Mouse (Mus musculus) hindbrain, embryonic 14.5 days (tissue): ENCODE data around the gene Gm11027. TPM values are rescaled to one million over a fixed set of nuclear protein-coding genes. Genes with fewer than 3 reads are reported as not detected.

Experiments used
- ATAC-seq: fragments of 200-750 bp; cut with Nextera tagmentation; 2 replicates; pipeline ENCODE4 v1.8.0; 2017; ENCODE audit warnings: moderate number of reproducible peaks, mild to moderate bottlenecking, moderate TSS enrichment, moderate library complexity; ENCODE audit not compliant: low FRiP score
- DNase-seq: peaks from one replicate; pipeline ENCODE4 v3.0.0-alpha.2; 2015; ENCODE audit warnings: low spot score
- H3K27ac ChIP-seq: fragments of 300-500 bp; sonication (generic); 2 replicates; pipeline ENCODE4 v1.5.1; 2014; ENCODE audit warnings: mild to moderate bottlenecking, moderate library complexity
- H3K27me3 ChIP-seq: fragments of 300-500 bp; sonication (generic); 2 replicates; pipeline ENCODE4 v1.6.1; 2014; ENCODE audit warnings: mild to moderate bottlenecking, low read length, mixed read lengths; ENCODE audit not compliant: control insufficient read depth, insufficient read depth
- H3K36me3 ChIP-seq: fragments of 300-500 bp; sonication (generic); replicated peaks from 2 replicates; pipeline ENCODE4 v1.6.1; 2014; ENCODE audit not compliant: control insufficient read depth, insufficient read depth
- H3K4me1 ChIP-seq: fragments of 300-500 bp; sonication (generic); replicated peaks from 2 replicates; pipeline ENCODE4 v1.6.1; 2014; ENCODE audit warnings: antibody characterized with exemption, low read length, mixed read lengths; ENCODE audit not compliant: control insufficient read depth, insufficient read depth
- H3K4me2 ChIP-seq: fragments of 300-500 bp; sonication (generic); replicated peaks from 2 replicates; pipeline ENCODE4 v1.6.1; 2014; ENCODE audit warnings: mild to moderate bottlenecking, moderate library complexity
- H3K4me3 ChIP-seq: fragments of 300-500 bp; sonication (generic); replicated peaks from 2 replicates; pipeline ENCODE4 v1.5.1; 2014; ENCODE audit warnings: mild to moderate bottlenecking, low read length
- H3K9ac ChIP-seq: fragments of 300-500 bp; sonication (generic); 2 replicates; pipeline ENCODE4 v1.6.1; 2014
- H3K9me3 ChIP-seq: fragments of 300-500 bp; sonication (generic); 2 replicates; pipeline ENCODE4 v1.6.1; 2016; ENCODE audit warnings: low read length; ENCODE audit not compliant: control insufficient read depth
- WGBS: fragments of 180-500 bp; shearing (Covaris S2); extraction: QIAGEN DNeasy Blood & Tissue Kit; methylation state at CpG from one replicate; pipeline ENCODE4 v1.1.7; 2014; 5-methylcytosine and 5-hydroxymethylcytosine counted together
- polyA plus RNA-seq: library from polyadenylated mRNA; unstranded; fragments of >200 nt; fragmentation: Nextera tagmentation; extraction: Ambion mirVana; gene quantifications from 2 replicates; pipeline ENCODE4 v1.2.1, GENCODE M21; 2014

Gm11027 gene
- polyA plus RNA-seq, 1 experiment from 2014 or later, result not detected

DNA sequence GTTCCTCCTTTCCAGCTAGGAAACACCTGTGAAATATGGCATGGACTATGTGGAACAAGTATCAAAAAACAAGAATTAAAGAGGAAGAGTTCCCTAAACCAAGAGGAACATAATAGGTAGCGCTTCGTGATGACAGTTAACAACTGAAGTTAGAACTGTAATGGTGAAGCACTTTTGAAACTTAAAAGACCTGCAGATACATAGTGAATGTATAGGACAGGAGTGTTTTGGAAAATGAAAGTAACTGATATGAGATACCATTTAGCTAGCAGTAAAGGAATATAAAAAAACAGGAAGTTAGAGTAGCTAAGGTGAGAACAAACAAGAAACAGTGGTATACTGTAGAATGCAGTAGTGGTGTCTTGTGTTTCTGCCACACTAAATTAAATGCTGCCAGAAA is 7.7 kb downstream of the Gm11027 start:
- Histone ChIP-seq H3K9ac (no peak overlapping the region), H3K27ac (no peak overlapping the region), H3K4me1 (peaks cover 13% of the 10 kb centered on the region), H3K4me2 (peak overlapping the region; percentile 21), H3K9me3 (no peaks in the 10 kb centered on the region), H3K4me3 (no peak overlapping the region), H3K36me3 (no peaks in the 10 kb centered on the region), H3K27me3 (no peaks in the 10 kb centered on the region)
- 91% methylated on average over 2 of the region's 2 CpGs for WGBS
- ATAC-seq (no peak), DNase-seq (no peak)

GRCm38 (mm10) chr12:116283511-116283910 is 8.3 kb downstream of the Gm11027 start:
- H3K9ac ChIP-seq, result no peak overlapping the region
- no peak overlapping the region for H3K4me3 ChIP-seq
- no peak for ATAC-seq
- 89% methylated on average over 2 of the region's 2 CpGs for WGBS
- H3K27ac ChIP-seq, result no peak overlapping the region
- H3K27me3 ChIP-seq, result no peaks in the 10 kb centered on the region
- no peaks in the 10 kb centered on the region for H3K9me3 ChIP-seq
- H3K4me1 ChIP-seq, result peaks cover 13% of the 10 kb centered on the region
- DNase-seq, result no peak
- H3K36me3 ChIP-seq, result no peaks in the 10 kb centered on the region
- H3K4me2 ChIP-seq, result no peak overlapping the region

DNA sequence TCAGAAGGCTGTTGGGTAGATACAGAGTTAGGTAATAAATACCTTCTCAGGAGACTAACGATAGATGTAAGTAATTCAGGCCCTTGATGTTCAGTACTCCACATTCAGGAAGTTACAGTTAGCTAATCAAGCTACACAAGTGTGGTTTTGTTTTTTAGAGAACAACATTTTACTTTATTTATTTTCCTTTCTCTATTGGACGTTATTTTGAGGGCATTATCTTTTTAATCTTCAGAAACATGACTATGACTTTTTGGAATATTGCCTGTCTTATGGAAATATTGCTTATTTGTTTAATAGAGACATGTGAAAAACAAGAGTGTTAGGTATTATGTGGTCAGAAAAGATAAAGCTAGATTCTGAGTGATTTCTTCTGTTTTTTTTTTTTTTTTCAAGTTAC is 18.0 kb downstream of the Gm11027 start:
- no peak for ATAC-seq
- Histone ChIP-seq H3K4me1 (no peaks in the 10 kb centered on the region), H3K36me3 (no peaks in the 10 kb centered on the region), H3K4me2 (no peak overlapping the region), H3K9me3 (no peaks in the 10 kb centered on the region), H3K9ac (no peak overlapping the region), H3K27ac (no peak overlapping the region), H3K4me3 (no peak overlapping the region), H3K27me3 (no peaks in the 10 kb centered on the region)
- no peak for DNase-seq
- WGBS, result 90% methylated on average over 2 of the region's 2 CpGs

DNA sequence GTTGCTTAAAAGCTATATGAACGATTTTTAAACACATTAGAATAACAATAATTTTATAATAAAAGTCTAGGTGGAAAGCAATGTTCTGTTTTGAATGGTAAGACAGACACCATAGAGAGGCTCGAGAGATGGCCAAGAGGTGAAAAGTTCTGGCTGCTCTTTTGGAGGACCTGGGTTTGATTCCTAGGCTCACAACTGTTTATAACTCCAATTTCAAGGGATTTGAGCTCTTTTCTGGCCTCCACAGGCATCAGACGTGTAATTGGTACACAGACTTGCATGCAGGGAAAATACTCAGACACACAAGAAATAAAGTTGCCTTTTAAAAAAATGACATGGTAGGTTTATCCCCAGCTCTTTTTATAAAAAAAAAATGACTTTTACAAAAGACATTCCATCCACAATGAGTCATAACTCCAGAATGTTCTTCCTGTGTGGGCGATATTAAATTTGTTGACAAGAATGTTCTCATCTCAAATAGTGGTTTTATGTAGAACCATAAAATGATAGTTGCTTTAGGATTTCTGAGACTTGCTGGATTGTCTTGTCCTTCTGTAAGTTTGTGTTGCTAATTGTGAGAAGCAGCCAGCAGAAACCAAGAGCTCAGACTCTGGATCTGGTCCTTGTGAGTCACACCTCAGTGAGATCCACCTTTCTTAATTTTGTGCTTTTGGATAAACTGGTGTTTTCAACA is 18.6 kb downstream of the Gm11027 start:
- Histone ChIP-seq H3K9me3 (no peaks in the 10 kb centered on the region), H3K4me3 (no peak overlapping the region), H3K27ac (no peak overlapping the region), H3K4me2 (no peak overlapping the region), H3K9ac (no peak overlapping the region), H3K27me3 (no peaks in the 10 kb centered on the region), H3K4me1 (no peaks in the 10 kb centered on the region), H3K36me3 (no peaks in the 10 kb centered on the region)
- ATAC-seq, result no peak
- WGBS, result 91% methylated on average over 4 of the region's 4 CpGs
- no peak for DNase-seq

DNA sequence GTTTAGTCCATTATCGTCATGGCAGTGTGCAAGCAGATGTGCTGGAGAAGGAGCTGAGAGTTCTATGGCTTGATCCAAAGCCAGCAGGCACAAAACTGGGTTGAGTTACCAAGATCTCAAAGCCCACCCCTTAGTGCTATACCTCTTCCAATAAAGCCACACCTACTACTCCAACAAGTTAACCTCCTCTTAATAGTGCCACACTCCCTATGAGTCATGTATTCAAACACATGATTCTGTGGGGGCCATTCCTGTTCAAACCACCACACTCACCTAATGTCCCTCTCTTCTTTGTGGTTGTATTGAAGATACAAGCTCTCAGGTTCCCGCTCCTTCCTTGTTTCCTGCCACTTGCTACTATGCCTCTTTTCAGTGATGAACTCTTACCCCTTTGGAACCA is 24.7 kb downstream of the Gm11027 start:
- no peak for ATAC-seq
- Histone ChIP-seq H3K9me3 (peaks cover 6% of the 10 kb centered on the region; the same call in 1 of the 2 replicates), H3K4me1 (no peaks in the 10 kb centered on the region), H3K4me3 (no peak overlapping the region), H3K4me2 (no peak overlapping the region), H3K36me3 (no peaks in the 10 kb centered on the region), H3K27me3 (no peaks in the 10 kb centered on the region), H3K9ac (no peak overlapping the region), H3K27ac (no peak overlapping the region)
- 94% methylated on average over 2 of the region's 2 CpGs for WGBS
- no peak for DNase-seq

DNA sequence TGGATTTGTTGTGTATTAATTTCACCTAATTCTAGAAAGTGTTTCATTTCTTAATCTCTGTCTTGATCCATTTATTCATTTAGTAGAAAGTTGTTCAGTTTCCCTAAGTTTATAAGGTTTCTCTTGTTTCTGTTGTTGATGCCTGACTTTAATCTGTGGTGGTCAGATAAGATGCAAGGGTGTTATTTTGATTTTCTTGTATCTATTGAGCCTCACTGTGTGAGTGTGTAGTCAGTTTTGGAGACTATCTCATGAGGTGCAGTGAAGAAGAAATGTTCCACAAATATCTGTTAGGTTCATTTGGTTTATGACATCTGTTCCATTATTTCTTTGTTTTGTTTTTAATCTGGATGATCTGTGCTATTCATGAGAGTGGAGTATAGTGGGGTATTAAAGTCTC is 27.0 kb downstream of the Gm11027 start:
- no peak overlapping the region for H3K4me3 ChIP-seq
- no peaks in the 10 kb centered on the region for H3K36me3 ChIP-seq
- H3K27ac ChIP-seq, result no peak overlapping the region
- no peak overlapping the region for H3K4me2 ChIP-seq
- DNase-seq (no peak), ATAC-seq (no peak)
- no peaks in the 10 kb centered on the region for H3K27me3 ChIP-seq
- H3K9ac ChIP-seq, result no peak overlapping the region
- peaks cover 6% of the 10 kb centered on the region; the same call in 1 of the 2 replicates for H3K9me3 ChIP-seq
- H3K4me1 ChIP-seq, result no peaks in the 10 kb centered on the region

- no peaks in the 10 kb centered on the region for H3K36me3 ChIP-seq
- no peaks in the 10 kb centered on the region for H3K27me3 ChIP-seq
- no peak for ATAC-seq
- no peak overlapping the region for H3K27ac ChIP-seq
- no peak overlapping the region for H3K4me3 ChIP-seq
- H3K4me1 ChIP-seq, result no peaks in the 10 kb centered on the region
- H3K4me2 ChIP-seq, result no peak overlapping the region
- H3K9me3 ChIP-seq, result peaks cover 5% of the 10 kb centered on the region; the same call in 1 of the 2 replicates
- DNase-seq, result no peak
- WGBS, result 60% methylated on average over 1 of the region's 1 CpGs
- no peak overlapping the region for H3K9ac ChIP-seq
Observed at GRCm38 (mm10) chr12:116306042-116306441, 30.9 kb downstream of the Gm11027 start.

DNA sequence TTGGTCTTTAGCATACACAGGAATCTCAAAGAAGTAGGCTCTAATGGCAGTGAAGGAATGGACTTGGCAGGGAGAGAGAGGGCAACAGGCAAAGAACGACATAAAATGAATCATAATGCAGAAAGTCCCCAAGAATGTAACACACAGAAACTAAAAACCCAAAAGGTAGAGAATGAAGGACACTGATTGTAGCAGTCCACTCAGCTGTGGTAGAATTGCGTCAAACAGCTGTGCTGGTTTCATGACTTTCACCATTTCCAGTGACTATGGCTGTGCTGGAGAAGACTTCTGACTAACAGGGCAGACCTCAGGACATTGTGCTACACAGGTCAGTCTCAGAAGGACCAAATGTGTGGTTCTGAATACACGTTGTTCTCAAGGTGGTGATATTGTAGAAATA is 32.7 kb downstream of the Gm11027 start:
- Histone ChIP-seq H3K9ac (no peak overlapping the region), H3K27me3 (no peaks in the 10 kb centered on the region), H3K4me2 (no peak overlapping the region), H3K4me3 (no peak overlapping the region), H3K27ac (no peak overlapping the region), H3K9me3 (no peaks in the 10 kb centered on the region), H3K4me1 (no peaks in the 10 kb centered on the region), H3K36me3 (no peaks in the 10 kb centered on the region)
- 91% methylated on average over 3 of the region's 3 CpGs for WGBS
- DNase-seq (no peak), ATAC-seq (no peak)

DNA sequence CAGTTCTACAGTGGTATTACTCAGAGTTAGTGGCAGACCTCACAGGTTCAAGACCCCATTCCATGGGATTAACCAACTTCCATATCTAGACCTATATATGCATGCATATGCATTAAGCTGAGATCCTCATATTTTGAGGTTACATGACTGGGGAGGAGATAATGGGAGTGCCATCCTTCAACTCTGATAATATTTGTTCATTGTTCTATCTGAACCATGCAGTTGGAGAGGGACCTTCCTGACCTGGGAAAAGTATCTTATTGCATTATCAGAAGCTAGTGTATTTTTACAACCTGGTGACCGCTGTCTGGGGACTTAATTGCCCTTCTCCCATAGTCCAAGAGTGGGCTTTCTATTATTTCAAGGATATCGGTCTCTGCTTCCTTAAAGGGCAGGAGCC is 33.4 kb downstream of the Gm11027 start:
- Histone ChIP-seq H3K4me1 (no peaks in the 10 kb centered on the region), H3K9ac (no peak overlapping the region), H3K27ac (no peak overlapping the region), H3K36me3 (no peaks in the 10 kb centered on the region), H3K27me3 (no peaks in the 10 kb centered on the region), H3K4me2 (no peak overlapping the region), H3K4me3 (no peak overlapping the region), H3K9me3 (no peaks in the 10 kb centered on the region)
- DNase-seq (no peak), ATAC-seq (no peak)
- 93% methylated on average over 2 of the region's 2 CpGs for WGBS

- Histone ChIP-seq H3K4me2 (no peak overlapping the region), H3K36me3 (no peaks in the 10 kb centered on the region), H3K4me3 (no peak overlapping the region), H3K27ac (no peak overlapping the region), H3K9ac (no peak overlapping the region), H3K27me3 (no peaks in the 10 kb centered on the region), H3K4me1 (no peaks in the 10 kb centered on the region), H3K9me3 (no peaks in the 10 kb centered on the region)
- 97% methylated on average over 1 of the region's 1 CpGs for WGBS
- ATAC-seq, result no peak
- no peak for DNase-seq
Observed at GRCm38 (mm10) chr12:116313816-116314215, 38.6 kb downstream of the Gm11027 start.
